Mouse (Mus musculus): ENCODE measurements at regions not wholly inside any gene's neighbourhood (a gene's known extent, or its start where the extent isn't known, plus 50 kb on each side); places are given as distances from the start of the nearest gene placed in this dataset.

- DNase-seq: no peak
Observed at GRCm38 (mm10) chr2:27590511-27590910, 75.6 kb downstream of the Wdr5 start.

DNA sequence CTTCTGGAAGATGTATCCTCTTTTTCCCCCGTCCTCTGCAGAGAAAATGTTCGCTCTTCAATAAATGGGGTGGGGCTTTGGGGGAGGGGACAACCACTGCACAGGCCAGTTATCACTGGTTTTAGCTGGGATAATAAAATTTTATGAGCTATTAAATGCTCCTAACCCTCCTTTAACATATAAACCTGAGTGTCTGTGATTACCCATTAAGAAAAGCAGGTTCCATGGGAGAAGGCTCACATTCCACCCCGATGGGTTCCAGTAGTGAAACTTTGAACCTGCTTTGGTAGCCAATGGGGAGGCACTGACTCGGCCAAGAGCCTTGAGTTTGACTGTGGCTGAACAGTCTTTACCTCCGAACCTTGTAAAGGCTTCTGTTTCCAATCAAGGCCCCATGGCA lies 76.7 kb downstream of the Wdr5 start:
- DNase-seq: no peak

DNA sequence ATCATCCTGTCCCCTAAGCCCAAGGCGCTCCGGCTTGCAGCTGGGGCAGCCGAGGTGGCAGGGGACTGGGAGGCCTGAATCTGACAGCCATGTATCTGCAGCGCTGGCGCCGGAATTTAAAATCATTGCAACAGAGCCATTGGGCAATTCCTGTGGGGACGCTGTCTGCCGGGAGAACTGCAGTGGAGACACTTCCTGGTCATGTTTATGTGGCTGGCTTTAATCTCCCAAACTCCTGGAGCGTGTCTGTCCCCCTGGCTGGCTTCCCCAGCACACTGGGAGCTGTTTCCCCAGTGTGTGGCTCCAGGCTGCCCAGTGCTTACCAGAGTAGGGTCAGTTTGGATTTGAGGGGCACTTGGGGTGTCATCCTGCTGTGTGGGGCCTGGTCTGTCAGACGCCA lies 78.4 kb downstream of the Wdr5 start:
- DNase-seq: peak; percentile 81

DNA sequence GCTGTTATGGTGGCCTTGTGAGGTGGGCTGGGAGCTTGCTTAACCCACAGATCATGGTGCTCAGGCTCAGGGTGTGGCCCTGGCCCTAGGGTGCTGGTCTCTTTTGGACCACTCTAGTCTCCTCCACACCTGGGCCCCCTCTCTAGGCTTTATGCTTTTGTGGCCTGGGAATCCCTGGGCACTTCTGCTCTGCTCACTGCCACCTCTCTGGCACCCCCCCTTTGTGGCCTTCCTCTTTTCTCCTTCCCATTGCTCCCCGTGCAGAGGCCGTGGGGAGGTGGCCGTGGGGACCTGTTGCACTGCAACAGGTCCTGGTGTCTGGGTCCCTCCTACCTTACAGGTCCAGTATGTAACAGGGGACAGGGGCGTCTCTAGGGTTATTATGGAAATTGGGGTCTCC lies 80.3 kb downstream of the Wdr5 start:
- no peak for DNase-seq

DNA sequence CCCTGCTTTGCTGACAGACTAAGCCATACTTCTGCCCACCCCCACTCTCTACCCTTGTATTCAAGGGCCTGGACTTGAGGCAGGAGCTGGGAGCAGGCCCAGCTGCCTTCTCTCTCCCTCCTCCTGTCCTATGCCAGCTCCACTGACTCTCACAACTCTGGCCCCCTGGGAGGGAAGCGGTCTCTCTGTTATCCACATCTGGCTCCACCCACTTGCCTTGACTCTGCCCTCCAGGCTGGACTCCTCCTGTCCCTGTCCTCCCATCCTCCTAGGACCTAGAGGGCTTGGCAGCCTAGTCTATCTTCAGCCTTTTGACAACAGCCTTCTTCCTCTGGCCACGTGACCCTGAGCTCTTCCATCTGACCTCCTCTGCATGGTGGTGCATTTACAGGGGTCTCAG lies 80.0 kb upstream of the Rxra start:
- peak; percentile 62 for DNase-seq

DNA sequence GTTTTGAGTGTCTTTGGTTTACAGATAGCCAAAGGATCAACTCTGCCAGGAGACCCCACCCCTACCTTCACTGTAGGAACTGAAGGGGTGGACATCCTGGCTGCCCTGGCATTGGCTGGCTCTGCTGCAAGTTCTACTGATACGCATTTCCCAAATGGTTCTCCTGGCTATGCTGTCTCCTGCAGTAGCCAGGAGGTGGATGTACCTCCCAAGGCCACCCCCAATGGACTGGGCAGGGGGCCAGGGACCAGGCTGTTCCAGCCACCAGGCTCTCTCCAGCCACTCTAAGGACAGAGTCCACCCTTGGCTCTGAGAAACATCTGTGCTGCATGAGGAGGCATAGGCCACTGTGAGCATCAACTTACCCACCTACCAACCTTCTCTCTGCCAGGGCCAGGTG lies 79.3 kb upstream of the Rxra start:
- peak; percentile 77 for DNase-seq

DNA sequence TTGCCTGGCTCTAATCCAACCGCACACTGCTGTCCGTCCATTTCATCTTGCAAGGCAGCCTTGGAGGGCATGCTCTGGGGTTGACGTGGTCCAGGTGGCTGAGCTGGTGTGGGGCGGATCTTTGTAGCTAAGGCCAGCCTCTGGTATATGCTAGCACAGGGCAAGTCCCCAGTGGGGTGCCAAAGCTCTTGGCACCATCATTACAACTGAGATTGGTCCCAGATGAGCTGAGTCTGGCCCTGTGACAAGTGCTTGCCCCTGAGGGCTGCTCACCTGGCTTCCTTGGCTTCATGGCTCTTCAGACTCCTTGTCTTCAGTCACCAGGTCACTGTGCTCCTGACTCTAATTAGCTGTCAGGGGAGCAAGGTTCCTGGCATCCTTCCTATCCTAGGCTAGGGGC lies 78.3 kb upstream of the Rxra start:
- DNase-seq: peak; percentile 22

DNA sequence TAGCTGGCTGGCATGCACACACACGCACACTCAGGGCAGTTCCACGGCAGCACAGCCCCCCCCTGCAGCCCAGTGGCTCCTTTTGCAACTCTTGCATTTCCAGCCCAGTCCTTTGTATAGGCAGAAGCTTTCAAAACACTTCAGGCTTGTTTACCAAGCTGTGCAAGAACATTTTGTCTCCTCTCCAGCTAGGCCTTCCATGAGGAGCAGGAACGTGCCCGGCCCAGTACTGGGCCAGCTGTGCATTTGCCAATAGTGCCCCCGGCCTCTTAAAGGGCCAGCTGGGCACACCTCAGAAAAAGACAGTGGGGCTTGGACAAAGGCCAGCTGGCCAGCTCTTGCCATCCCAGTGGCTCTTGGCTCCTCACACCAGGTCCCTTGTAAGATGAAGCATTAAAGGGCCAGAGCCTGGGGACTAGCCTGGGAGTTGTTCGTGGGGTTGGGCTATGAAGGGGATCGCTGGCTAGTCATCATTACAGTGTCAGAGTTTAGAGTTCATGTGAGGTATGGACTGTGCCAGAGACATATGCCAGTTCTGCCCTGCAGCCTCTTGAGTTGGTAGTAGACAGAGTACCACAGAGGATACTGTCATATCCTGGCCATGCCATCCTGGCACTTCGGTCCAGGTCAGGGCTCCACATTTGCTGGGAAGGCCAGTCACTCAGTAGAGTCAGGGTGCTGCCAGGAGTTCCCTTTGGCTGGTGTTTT lies 77.0 kb upstream of the Rxra start:
- peak; percentile 62 for DNase-seq

- DNase-seq: peak; percentile 31
Observed at GRCm38 (mm10) chr2:27599769-27600167, 76.5 kb upstream of the Rxra start.

DNA sequence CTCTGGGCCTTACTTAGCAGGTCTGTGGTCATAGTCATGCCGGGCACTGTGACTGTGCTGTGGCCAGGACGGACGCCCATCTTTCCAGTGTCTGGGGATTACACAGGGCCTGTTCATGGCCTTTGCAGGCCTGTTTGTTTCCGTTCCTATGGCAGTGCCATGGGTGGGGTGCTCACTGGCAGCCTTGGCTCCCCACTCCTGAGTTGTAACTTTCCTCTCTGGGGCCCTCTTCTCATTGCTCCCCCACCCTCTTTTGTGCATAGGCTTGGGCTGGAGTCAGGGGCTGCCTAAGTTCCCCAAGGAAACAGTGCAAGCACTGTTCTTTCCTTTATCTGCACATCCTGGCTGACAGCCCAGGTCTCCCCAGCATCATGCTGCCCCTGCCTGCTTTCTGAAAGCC lies 72.9 kb upstream of the Rxra start:
- no peak for DNase-seq

- no peak for DNase-seq
Observed at GRCm38 (mm10) chr2:27604588-27604987, 71.7 kb upstream of the Rxra start.

GRCm38 (mm10) chr2:27606816-27607215 lies 69.4 kb upstream of the Rxra start:
- DNase-seq: no peak

GRCm38 (mm10) chr2:27621741-27622140 lies 54.5 kb upstream of the Rxra start:
- no peak for DNase-seq

GRCm38 (mm10) chr2:27624656-27625366 lies 51.4 kb upstream of the Rxra start:
- no peak for DNase-seq

Data from adrenal gland, adult 2 months (tissue).